Mouse (Mus musculus) ES-E14 (cell line): ENCODE measurements around the gene Lap3.

Source experiments
- HCFC1 ChIP-seq: IDR thresholded peaks from 2 replicates; pipeline ENCODE4 v1.6.1; 2012; ENCODE audit warnings: low read length, inconsistent platforms, borderline replicate concordance; ENCODE audit not compliant: insufficient read depth
- ZC3H11A ChIP-seq: IDR thresholded peaks from 2 replicates; pipeline ENCODE4 v1.6.1; 2012; ENCODE audit warnings: low read depth, mild to moderate bottlenecking, inconsistent platforms, low read length, borderline replicate concordance

GRCm38 (mm10) chr5:45483654-45484053, 9.5 kb upstream of the Lap3 start:
- TF ChIP-seq HCFC1 = no peak
- TF ChIP-seq ZC3H11A = no peak
